Mouse (Mus musculus): ENCODE results near the gene Mef2a.

Mef2a gene

DNA sequence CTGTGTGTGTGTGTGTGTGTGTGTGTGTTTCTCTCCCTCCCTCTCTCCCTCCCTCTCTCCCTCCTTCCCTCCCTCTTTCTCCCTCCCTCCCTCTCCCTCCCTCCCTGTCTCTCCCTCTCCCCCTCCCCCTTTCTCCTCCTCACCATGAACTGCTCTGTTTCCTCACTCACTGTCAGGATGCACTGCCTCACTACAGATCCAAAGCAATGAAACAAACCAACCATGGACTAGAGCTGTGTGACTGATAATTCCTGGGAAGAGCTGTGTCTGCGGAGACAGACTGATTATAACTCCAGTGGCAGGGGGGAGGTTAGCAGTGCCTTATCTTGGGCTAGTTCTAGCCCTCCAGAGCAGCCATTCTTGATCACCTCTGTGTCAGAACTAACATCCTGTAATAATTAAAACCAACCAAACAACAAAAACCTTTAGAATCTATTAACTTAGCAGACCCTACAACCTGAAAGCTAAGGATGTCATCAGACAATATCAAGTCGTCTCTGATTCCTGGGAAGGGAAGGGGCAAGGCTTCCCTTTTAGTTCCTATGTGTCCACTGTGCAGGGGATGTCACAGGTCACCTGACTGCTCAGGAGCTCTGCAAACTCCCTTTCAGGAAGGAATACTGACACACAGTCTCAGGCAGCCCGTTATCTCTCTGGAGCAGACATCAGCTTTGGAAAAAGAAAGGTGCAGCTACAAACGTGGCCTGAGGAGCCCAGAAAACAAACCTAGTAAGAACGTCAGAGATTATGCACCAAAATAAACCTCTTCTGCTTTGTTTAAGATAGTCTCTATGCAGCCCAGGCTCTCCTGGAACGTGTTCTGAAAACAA, 162.4 kb downstream of the Mef2a start:
- DNase-seq (ENCODE audit: low spot score in 2 of 2): no peak

GRCm38 (mm10) chr7:67208317-67208716, 164.3 kb downstream of the Mef2a start:
- no peak for DNase-seq (ENCODE audit: low spot score in 2 of 2)

- DNase-seq (ENCODE audit: low spot score in 2 of 2): no peak
Measured at GRCm38 (mm10) chr7:67207701-67208100, 165.0 kb downstream of the Mef2a start.

- DNase-seq (ENCODE audit: low spot score in 2 of 2): no peak
Measured at GRCm38 (mm10) chr7:67206496-67206895, 166.2 kb downstream of the Mef2a start.

DNA sequence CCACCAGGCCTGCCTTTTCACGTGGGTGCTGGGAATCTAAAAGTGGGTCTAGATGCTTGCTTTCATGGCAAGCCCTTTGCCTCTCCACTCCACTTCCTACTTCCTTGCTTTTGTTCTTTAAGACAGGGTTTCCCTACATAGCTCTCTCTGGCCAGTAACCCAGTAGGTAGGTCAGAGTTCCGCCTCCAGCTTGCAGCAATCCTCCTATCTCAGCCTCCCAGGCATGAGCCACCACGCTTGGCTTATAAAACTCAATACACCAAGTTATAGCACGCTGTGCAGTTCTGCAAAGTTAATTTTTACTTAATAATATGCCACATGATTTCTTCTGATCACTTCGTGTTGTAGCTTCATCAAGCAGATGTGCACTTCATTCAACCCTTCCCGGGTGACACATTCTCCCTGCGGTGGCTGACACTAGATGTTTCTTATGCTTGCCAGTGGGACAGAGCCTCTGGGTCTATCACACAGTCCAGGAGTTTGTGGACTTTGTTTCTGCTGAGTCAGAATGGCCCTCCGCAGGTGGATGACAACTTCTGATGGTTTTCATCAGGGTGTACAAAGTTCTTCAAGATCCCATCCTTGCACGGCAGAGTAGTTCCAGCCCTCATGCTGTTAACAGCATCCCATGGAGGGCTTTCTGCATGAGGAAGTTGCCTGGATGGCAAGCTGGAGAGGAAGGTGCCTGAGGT, 166.8 kb downstream of the Mef2a start:
- no peak for DNase-seq (ENCODE audit: low spot score in 2 of 2)

GRCm38 (mm10) chr7:67203625-67204024, 169.0 kb downstream of the Mef2a start:
- no peak for DNase-seq (ENCODE audit: low spot score in 2 of 2)

GRCm38 (mm10) chr7:67199412-67199811, 173.2 kb downstream of the Mef2a start:
- peak; percentile 71 to 79 for DNase-seq (ENCODE audit: low spot score in 2 of 2)

DNA sequence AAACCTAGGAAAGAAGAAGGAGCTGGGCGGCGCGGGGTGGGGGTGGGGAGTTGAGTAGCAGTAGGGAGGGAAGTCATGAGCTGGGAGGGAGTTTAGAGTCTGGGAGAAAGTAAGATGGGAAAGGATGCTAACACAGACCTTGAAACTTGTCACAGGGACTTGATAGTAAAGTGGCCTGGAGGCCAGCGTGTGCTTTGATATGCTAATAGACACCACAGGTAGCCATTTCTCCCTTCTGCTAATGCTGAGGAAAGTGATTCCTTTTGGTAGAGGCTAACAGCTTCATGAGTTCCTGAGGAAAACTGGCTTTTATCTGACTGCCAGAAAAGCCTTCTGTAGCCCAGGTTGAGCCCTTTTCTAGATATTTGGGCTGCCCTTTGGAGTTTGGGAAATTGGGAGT, 188.9 kb downstream of the Mef2a start:
- no peak for DNase-seq (ENCODE audit: low spot score in 2 of 2)
